ENCODE assay signal across 8 mouse cellular contexts in genomic region chr7:126760391-126760802, GRCm38 (mm10). TPM values are rescaled to one million over a fixed set of nuclear protein-coding genes. Genes with fewer than 3 reads are reported as not detected.
DNase-seq lines count a peak whose midpoint lies in the region; ATAC-seq and TF ChIP-seq lines count a peak whose summit lies in the region.

No protein-coding gene starts in this region.

- TF ChIP-seq POLR2A in testis, adult 2 months (IDR thresholded peaks at IDR 0.05; ENCODE audit: control insufficient read depth, low read depth, low read length) = no peak

- H3K9me3 ChIP-seq in embryonic facial prominence, embryonic 10.5 days = no peaks in the 10 kb centered on the region
- H3K9me3 ChIP-seq in heart, embryonic 11.5 days (replicated peaks; ENCODE audit: control insufficient read depth, low read length) = no peaks in the 10 kb centered on the region
- H3K9me3 ChIP-seq in kidney, embryonic 14.5 days (ENCODE audit: control insufficient read depth, low read length) = no peaks in the 10 kb centered on the region

- DNase-seq in 3134 (ENCODE audit: extremely low read depth, insufficient read length, low spot score) = peak; percentile 52
- DNase-seq in ZHBTc4 (ENCODE audit: low read depth, low spot score) = peak; percentile 57
- peak; percentile 43 for DNase-seq in embryonic facial prominence, embryonic 10.5 days (ENCODE audit: low spot score)
- DNase-seq in lung, postnatal 25 days (ENCODE audit: low spot score) = peak; percentile 94
- no peak for DNase-seq in left cerebral cortex, postnatal 25 days (ENCODE audit: low spot score in 2 of 2)

- peak overlapping the region; percentile 96 for H3K4me2 ChIP-seq in heart, embryonic 11.5 days
- peak overlapping the region; percentile 71 for H3K4me2 ChIP-seq in kidney, embryonic 14.5 days (replicated peaks; ENCODE audit: low read depth, low read length)

- H3K9ac ChIP-seq in heart, embryonic 11.5 days (ENCODE audit: low read depth, low read length) = peak overlapping the region; percentile 94
- H3K9ac ChIP-seq in kidney, embryonic 14.5 days (ENCODE audit: low read depth, low read length) = peak overlapping the region; percentile 86

- H3K4me3 ChIP-seq in embryonic facial prominence, embryonic 10.5 days = peak overlapping the region; percentile 91
- H3K4me3 ChIP-seq in heart, embryonic 11.5 days (ENCODE audit: low read depth, low read length) = peak overlapping the region; percentile 83
- peak overlapping the region; percentile 82 for H3K4me3 ChIP-seq in kidney, embryonic 14.5 days (ENCODE audit: low read length)
- peak overlapping the region; percentile 94 for H3K4me3 ChIP-seq in testis, adult 2 months (ENCODE audit: control insufficient read depth, low read depth, low read length)

- 20% methylated on average over 3 of the region's 3 CpGs for WGBS in embryonic facial prominence, embryonic 10.5 days
- 24% methylated on average over 3 of the region's 3 CpGs for WGBS in heart, embryonic 11.5 days (ENCODE audit: insufficient replicate concordance)
- 15% methylated on average over 3 of the region's 3 CpGs for whole genome bisulfite sequencing in kidney, embryonic 14.5 days

- H3K27ac ChIP-seq in embryonic facial prominence, embryonic 10.5 days (replicated peaks) = peak overlapping the region; percentile 97
- peak overlapping the region; percentile 95 for H3K27ac ChIP-seq in heart, embryonic 11.5 days (ENCODE audit: low read depth, low read length)
- peak overlapping the region; percentile 95 for H3K27ac ChIP-seq in kidney, embryonic 14.5 days (ENCODE audit: low read depth, low read length)
- H3K27ac ChIP-seq in testis, adult 2 months (ENCODE audit: control insufficient read depth, insufficient read depth, low read depth, low read length) = peak overlapping the region; percentile 87

- peaks cover 43% of the 10 kb centered on the region for H3K36me3 ChIP-seq in embryonic facial prominence, embryonic 10.5 days (replicated peaks)
- H3K36me3 ChIP-seq in heart, embryonic 11.5 days (ENCODE audit: control insufficient read depth, insufficient read depth, low read length) = peaks cover 11% of the 10 kb centered on the region
- H3K36me3 ChIP-seq in kidney, embryonic 14.5 days (ENCODE audit: control insufficient read depth, insufficient read depth, low read length) = peaks cover 41% of the 10 kb centered on the region
- H3K36me3 ChIP-seq in testis, adult 2 months (ENCODE audit: control insufficient read depth, insufficient read depth, low read length) = no peaks in the 10 kb centered on the region; the same call in 1 of the 2 replicates

- ATAC-seq in heart, embryonic 11.5 days (replicated peaks; ENCODE audit: insufficient number of reproducible peaks, low FRiP score, low TSS enrichment) = peak; percentile 40
- peak; percentile 56 for ATAC-seq in kidney, embryonic 14.5 days (ENCODE audit: low FRiP score, low TSS enrichment)

- intact Hi-C loops in left cerebral cortex, postnatal 25 days (cut with DNase I) = no loop called here

- no peak for TF ChIP-seq CTCF in testis, adult 2 months (IDR thresholded peaks at IDR 0.05; ENCODE audit: control insufficient read depth, insufficient read depth, insufficient replicate concordance, low read depth, low read length)

- peaks cover 50% of the 10 kb centered on the region for H3K4me1 ChIP-seq in embryonic facial prominence, embryonic 10.5 days
- H3K4me1 ChIP-seq in heart, embryonic 11.5 days (ENCODE audit: control insufficient read depth, insufficient read depth, low read length) = peaks cover 25% of the 10 kb centered on the region
- peaks cover 16% of the 10 kb centered on the region; the same call in 1 of the 2 replicates for H3K4me1 ChIP-seq in kidney, embryonic 14.5 days (ENCODE audit: control insufficient read depth, insufficient read depth, low read length)
- peaks cover 10% of the 10 kb centered on the region for H3K4me1 ChIP-seq in testis, adult 2 months (ENCODE audit: control insufficient read depth, insufficient read depth, low read length)

- H3K27me3 ChIP-seq in embryonic facial prominence, embryonic 10.5 days (replicated peaks; ENCODE audit: low read depth, poor library complexity, severe bottlenecking) = no peaks in the 10 kb centered on the region
- H3K27me3 ChIP-seq in heart, embryonic 11.5 days (ENCODE audit: control insufficient read depth, insufficient read depth, low read length) = no peaks in the 10 kb centered on the region
- no peaks in the 10 kb centered on the region for H3K27me3 ChIP-seq in kidney, embryonic 14.5 days (ENCODE audit: control insufficient read depth, insufficient read depth, low read length)
- no peaks in the 10 kb centered on the region for H3K27me3 ChIP-seq in testis, adult 2 months (ENCODE audit: control insufficient read depth, insufficient read depth, low read length)

RNA-seq across cellular contexts. Expression of gene Mapk3, which starts 1.0 kb away (rescaled TPM):
- 51.9 and 57.2 TPM in 2 replicates for polyA plus RNA-seq in embryonic facial prominence, embryonic 10.5 days (2016; fragmentation: Nextera tagmentation; extraction: Ambion mirVana)
- polyA plus RNA-seq in heart, embryonic 11.5 days (2014; fragmentation: Nextera tagmentation; extraction: Ambion mirVana) = 48.2 and 52.1 TPM in 2 replicates
- polyA plus RNA-seq in kidney, embryonic 14.5 days (2014; fragmentation: Nextera tagmentation; extraction: Ambion mirVana) = 55.0 and 79.2 TPM in 2 replicates
- 337 and 349 TPM in 2 replicates for polyA plus RNA-seq in testis, adult 2 months (2012; rRNA removed)
- 100 to 1,000 TPM; 148 to 165 TPM for total RNA-seq in left cerebral cortex, postnatal 25 days (2021)

RNA-seq across cellular contexts. Expression of gene Gdpd3, which starts 5.7 kb away (rescaled TPM):
- polyA plus RNA-seq in embryonic facial prominence, embryonic 10.5 days (2016; fragmentation: Nextera tagmentation; extraction: Ambion mirVana) = 0.96 and 1.8 TPM in 2 replicates
- polyA plus RNA-seq in heart, embryonic 11.5 days (2014; fragmentation: Nextera tagmentation; extraction: Ambion mirVana) = 0.92 and 1.4 TPM in 2 replicates
- polyA plus RNA-seq in kidney, embryonic 14.5 days (2014; fragmentation: Nextera tagmentation; extraction: Ambion mirVana) = 2.0 and 2.6 TPM in 2 replicates
- 3.5 and 3.9 TPM in 2 replicates for polyA plus RNA-seq in testis, adult 2 months (2012; rRNA removed)
- total RNA-seq in left cerebral cortex, postnatal 25 days (2021) = 1 to 10 TPM; 1.8 to 2.1 TPM

RNA-seq across cellular contexts. Expression of gene Ypel3, which starts 16.4 kb away (rescaled TPM):
- 51.1 and 64.4 TPM in 2 replicates for polyA plus RNA-seq in embryonic facial prominence, embryonic 10.5 days (2016; fragmentation: Nextera tagmentation; extraction: Ambion mirVana)
- polyA plus RNA-seq in heart, embryonic 11.5 days (2014; fragmentation: Nextera tagmentation; extraction: Ambion mirVana) = 79.6 and 84.9 TPM in 2 replicates
- polyA plus RNA-seq in kidney, embryonic 14.5 days (2014; fragmentation: Nextera tagmentation; extraction: Ambion mirVana) = 87.5 and 94.5 TPM in 2 replicates
- 74.3 and 92.1 TPM in 2 replicates for polyA plus RNA-seq in testis, adult 2 months (2012; rRNA removed)
- 100 to 1,000 TPM; 311 to 316 TPM for total RNA-seq in left cerebral cortex, postnatal 25 days (2021)

RNA-seq across cellular contexts. Expression of gene Tbx6, which starts 20.9 kb away (rescaled TPM):
- 0.36 and 0.60 TPM in 2 replicates for polyA plus RNA-seq in embryonic facial prominence, embryonic 10.5 days (2016; fragmentation: Nextera tagmentation; extraction: Ambion mirVana)
- 0.31 and 0.45 TPM in 2 replicates for polyA plus RNA-seq in heart, embryonic 11.5 days (2014; fragmentation: Nextera tagmentation; extraction: Ambion mirVana)
- polyA plus RNA-seq in kidney, embryonic 14.5 days (2014; fragmentation: Nextera tagmentation; extraction: Ambion mirVana) = 0.24 and 0.36 TPM in 2 replicates
- 1.1 and 1.2 TPM in 2 replicates for polyA plus RNA-seq in testis, adult 2 months (2012; rRNA removed)
- under 1 TPM in 1 of 2 experiments, not detected in 1; 0.87 TPM for total RNA-seq in left cerebral cortex, postnatal 25 days (2021)

RNA-seq across cellular contexts. Expression of gene Ppp4c, which starts 31.9 kb away (rescaled TPM):
- polyA plus RNA-seq in embryonic facial prominence, embryonic 10.5 days (2016; fragmentation: Nextera tagmentation; extraction: Ambion mirVana) = 390 and 408 TPM in 2 replicates
- polyA plus RNA-seq in heart, embryonic 11.5 days (2014; fragmentation: Nextera tagmentation; extraction: Ambion mirVana) = 204 and 213 TPM in 2 replicates
- polyA plus RNA-seq in kidney, embryonic 14.5 days (2014; fragmentation: Nextera tagmentation; extraction: Ambion mirVana) = 294 and 371 TPM in 2 replicates
- 252 and 262 TPM in 2 replicates for polyA plus RNA-seq in testis, adult 2 months (2012; rRNA removed)
- total RNA-seq in left cerebral cortex, postnatal 25 days (2021) = 10 to 100 TPM; 48.1 to 51.3 TPM

Comparison
In these comparisons a context has a peak if more than half of its experiments do, and no peak if none do; other contexts are left out.
1. DNase-seq: peak in 3134 (single experiment), ZHBTc4 (single experiment), embryonic facial prominence, embryonic 10.5 days (single experiment) and lung, postnatal 25 days (single experiment); none in left cerebral cortex, postnatal 25 days (0 of 2).
2. Peak in every context shown above with its lines, with median percentiles within 50 percentile points of each other: H3K27ac ChIP-seq and H3K4me3 ChIP-seq.